Mouse (Mus musculus) midbrain, embryonic 14.5 days (tissue): ENCODE results near the gene Galk1. TPM values are rescaled to one million over a fixed set of nuclear protein-coding genes. Genes with fewer than 3 reads are reported as not detected.

Experiments
- ATAC-seq: fragments of 200-750 bp; cut with Nextera tagmentation; 2 replicates; pipeline ENCODE4 v1.8.0; 2017; ENCODE audit warnings: moderate number of reproducible peaks, moderate library complexity; ENCODE audit not compliant: low FRiP score, low TSS enrichment
- DNase-seq: peaks from one replicate; pipeline ENCODE4 v3.0.0-alpha.2; 2015
- H3K27ac ChIP-seq: fragments of 300-500 bp; sonication (generic); replicated peaks from 2 replicates; pipeline ENCODE4 v1.5.1; 2014; ENCODE audit warnings: mild to moderate bottlenecking, low read depth, low read length, moderate library complexity
- H3K27me3 ChIP-seq: fragments of 300-500 bp; sonication (generic); 2 replicates; pipeline ENCODE4 v1.6.1; 2014; ENCODE audit warnings: low read length, control low read depth, mixed read lengths; ENCODE audit not compliant: control insufficient read depth, insufficient read depth
- H3K36me3 ChIP-seq: fragments of 300-500 bp; sonication (generic); 2 replicates; pipeline ENCODE4 v1.6.1; 2014; ENCODE audit warnings: low read length, control low read depth; ENCODE audit not compliant: control insufficient read depth, insufficient read depth
- H3K4me1 ChIP-seq: fragments of 300-500 bp; sonication (generic); 2 replicates; pipeline ENCODE4 v1.6.1; 2014; ENCODE audit warnings: mild to moderate bottlenecking, antibody characterized with exemption, low read length, control low read depth; ENCODE audit not compliant: control insufficient read depth, insufficient read depth
- H3K4me2 ChIP-seq: fragments of 300-500 bp; sonication (generic); 2 replicates; pipeline ENCODE4 v1.6.1; 2014; ENCODE audit warnings: mild to moderate bottlenecking, low read length, moderate library complexity
- H3K4me3 ChIP-seq: fragments of 300-500 bp; sonication (generic); replicated peaks from 2 replicates; pipeline ENCODE4 v1.5.1; 2014; ENCODE audit warnings: low read depth, low read length
- H3K9ac ChIP-seq: fragments of 300-500 bp; sonication (generic); replicated peaks from 2 replicates; pipeline ENCODE4 v1.6.1; 2014; ENCODE audit warnings: mild to moderate bottlenecking, low read length, moderate library complexity
- H3K9me3 ChIP-seq: fragments of 300-500 bp; sonication (generic); 2 replicates; pipeline ENCODE4 v1.6.1; 2016; ENCODE audit warnings: low read length, control low read depth, mixed read lengths; ENCODE audit not compliant: control insufficient read depth
- WGBS: fragments of 180-500 bp; shearing (Covaris S2); extraction: QIAGEN DNeasy Blood & Tissue Kit; methylation state at CpG from one replicate; pipeline ENCODE4 v1.1.7; 2014; 5-methylcytosine and 5-hydroxymethylcytosine counted together
- polyA plus RNA-seq: library from polyadenylated mRNA; unstranded; fragments of >200 nt; fragmentation: Nextera tagmentation; extraction: Ambion mirVana; gene quantifications from 2 replicates; pipeline ENCODE4 v1.2.1, GENCODE M21; 2014

Gene Galk1
- polyA plus RNA-seq, result 32.5 and 39.3 TPM in 2 replicates

DNA sequence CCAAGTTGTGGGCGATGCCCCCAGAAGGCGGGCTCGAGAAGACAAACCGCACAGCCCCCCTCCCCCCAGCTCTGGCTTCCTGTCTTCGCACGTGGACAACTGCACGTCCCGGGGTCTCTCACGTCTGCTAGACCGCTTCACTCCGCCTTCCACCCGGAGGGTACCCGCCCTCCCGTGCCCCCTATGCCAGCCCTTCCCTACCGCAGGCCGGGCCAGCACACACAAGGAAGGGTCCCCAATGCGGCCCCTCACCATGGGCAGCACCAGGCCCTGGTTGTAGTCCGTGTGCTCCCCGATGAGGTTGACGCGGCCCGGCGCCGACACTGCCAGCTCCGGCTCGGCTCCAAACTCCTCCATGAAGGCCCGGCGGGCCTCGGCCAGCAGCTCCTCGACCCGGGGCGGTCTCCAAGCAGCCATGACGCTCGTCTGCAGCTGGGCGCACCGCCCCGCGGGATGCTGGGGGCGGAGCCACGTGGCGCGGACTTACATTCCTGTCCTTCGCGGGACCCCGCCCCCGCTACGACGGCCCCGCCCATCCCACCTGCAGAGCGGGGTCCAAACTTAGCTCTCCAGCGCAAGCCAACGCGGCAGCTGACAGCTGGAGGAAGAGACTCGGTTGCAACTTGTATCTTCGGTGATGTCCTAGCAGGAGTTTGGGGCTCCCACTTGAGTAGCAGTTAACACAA, at the start of gene Galk1:
TSS of gene Galk1 (minus strand) at position 458 of the 686 bp plus-strand sequence.
- H3K4me3 ChIP-seq, result peak within 1 kb of the TSS; percentile 50
- H3K9me3 ChIP-seq, result no peaks in the 10 kb centered on the region
- DNase-seq (peak; percentile 87), ATAC-seq (peak; percentile 74)
- peak within 1 kb of the TSS; percentile 73 for H3K27ac ChIP-seq
- no peaks in the 10 kb centered on the region for H3K27me3 ChIP-seq
- peaks cover 14% of the 10 kb centered on the region for H3K4me1 ChIP-seq
- under 1% methylated on average over 55 of the region's 55 CpGs for WGBS
- H3K9ac ChIP-seq, result peak within 1 kb of the TSS; percentile 60
- no peaks in the 10 kb centered on the region for H3K36me3 ChIP-seq
- peak within 1 kb of the TSS; percentile 81 for H3K4me2 ChIP-seq

DNA sequence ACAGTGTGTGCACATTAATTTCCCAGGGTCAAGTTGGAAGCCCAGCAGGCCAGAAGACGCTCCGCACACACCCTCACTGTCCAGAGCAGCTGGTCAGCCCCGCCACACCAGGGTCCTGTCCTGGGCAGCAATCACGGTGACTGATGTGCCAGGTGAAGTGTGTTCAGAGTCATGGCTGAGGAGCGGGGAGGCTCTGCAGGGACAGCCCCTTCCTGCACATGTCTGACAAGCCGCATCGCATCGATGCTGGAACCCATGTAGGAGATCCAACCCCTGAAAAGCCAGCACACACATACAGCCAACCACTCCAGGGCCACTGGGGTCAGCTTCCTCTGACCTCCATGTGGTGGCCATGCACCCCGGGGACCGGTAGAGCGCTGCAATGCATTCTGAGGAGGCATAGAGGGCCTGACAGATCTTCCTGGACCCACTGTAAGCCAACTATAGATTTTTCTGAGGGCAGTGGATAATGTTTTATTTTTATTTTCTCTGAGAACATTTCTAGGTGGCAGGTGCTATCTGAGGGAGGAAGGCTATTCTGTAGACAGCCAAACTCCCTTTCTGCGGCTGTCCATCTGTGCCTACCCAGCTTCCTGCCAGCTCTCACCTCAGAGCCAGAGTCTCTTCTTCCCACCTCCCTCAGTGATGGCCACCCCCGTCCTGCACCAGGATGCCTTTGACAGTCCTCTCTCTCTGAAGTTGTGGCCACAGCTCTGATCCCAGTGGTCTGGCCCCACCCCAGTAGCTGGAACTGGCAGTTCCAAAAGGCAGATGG, 49.3 kb upstream of the Galk1 start:
- no peak for ATAC-seq
- no peaks in the 10 kb centered on the region for H3K4me1 ChIP-seq
- no peak overlapping the region for H3K4me2 ChIP-seq

DNA sequence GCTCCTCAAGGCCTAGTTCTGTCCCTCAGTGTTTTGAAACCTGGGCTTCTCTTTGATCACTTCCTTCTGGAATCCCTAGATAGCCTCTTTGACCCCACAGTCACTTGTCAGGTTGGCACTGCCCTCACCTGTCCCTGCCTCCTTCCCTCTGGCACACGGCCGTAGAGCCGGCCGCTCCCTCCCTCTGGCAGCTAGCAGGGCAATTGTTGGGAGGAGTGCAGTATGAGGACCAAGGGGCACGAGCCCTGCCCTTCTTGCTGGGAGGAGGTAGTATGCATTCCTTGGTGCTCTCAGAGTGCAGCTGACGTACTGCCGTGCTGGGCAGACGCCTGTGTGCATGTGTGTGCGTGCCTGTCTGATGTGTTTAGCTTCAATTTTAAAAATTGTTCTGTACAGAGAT, 48.1 kb upstream of the Galk1 start:
- WGBS, result 91% methylated on average over 9 of the region's 9 CpGs
- no peak overlapping the region for H3K27ac ChIP-seq
- peaks cover 61% of the 10 kb centered on the region for H3K36me3 ChIP-seq
- no peak overlapping the region for H3K4me3 ChIP-seq
- DNase-seq, result no peak
- no peaks in the 10 kb centered on the region for H3K9me3 ChIP-seq
- no peak overlapping the region for H3K9ac ChIP-seq
- no peaks in the 10 kb centered on the region for H3K27me3 ChIP-seq
- H3K4me1 ChIP-seq, result no peaks in the 10 kb centered on the region
- no peak for ATAC-seq
- H3K4me2 ChIP-seq, result no peak overlapping the region

More for the DNA sequence above, 49.3 kb upstream of the Galk1 start:
- H3K4me3 ChIP-seq, result no peak overlapping the region
- H3K27me3 ChIP-seq, result no peaks in the 10 kb centered on the region
- H3K9me3 ChIP-seq, result no peaks in the 10 kb centered on the region
- H3K36me3 ChIP-seq, result peaks cover 50% of the 10 kb centered on the region
- WGBS, result 92% methylated on average over 13 of the region's 13 CpGs
- no peak for DNase-seq
- H3K27ac ChIP-seq, result no peak overlapping the region
- no peak overlapping the region for H3K9ac ChIP-seq

DNA sequence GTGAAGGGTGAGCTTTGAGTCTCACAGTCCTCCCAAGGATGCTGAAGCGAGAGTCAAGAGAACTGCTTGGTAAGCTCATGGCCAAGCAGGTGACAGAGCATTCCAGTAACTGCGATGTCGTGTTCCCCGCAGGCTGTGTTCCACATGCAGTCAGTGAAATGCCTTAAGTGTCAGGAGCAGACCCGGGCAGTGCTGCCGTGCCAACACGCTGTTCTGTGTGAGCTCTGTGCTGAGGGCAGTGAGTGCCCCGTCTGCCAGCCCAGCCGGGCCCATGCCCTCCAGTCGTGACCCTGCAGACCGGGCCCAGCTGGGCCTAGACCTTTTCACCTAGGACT, 47.1 kb upstream of the Galk1 start:
- Histone ChIP-seq H3K27ac (no peak overlapping the region), H3K9ac (no peak overlapping the region), H3K4me1 (no peaks in the 10 kb centered on the region), H3K36me3 (peaks cover 70% of the 10 kb centered on the region), H3K27me3 (no peaks in the 10 kb centered on the region), H3K4me3 (no peak overlapping the region), H3K4me2 (no peak overlapping the region), H3K9me3 (no peaks in the 10 kb centered on the region)
- ATAC-seq (no peak), DNase-seq (no peak)
- WGBS, result 96% methylated on average over 11 of the region's 11 CpGs

DNA sequence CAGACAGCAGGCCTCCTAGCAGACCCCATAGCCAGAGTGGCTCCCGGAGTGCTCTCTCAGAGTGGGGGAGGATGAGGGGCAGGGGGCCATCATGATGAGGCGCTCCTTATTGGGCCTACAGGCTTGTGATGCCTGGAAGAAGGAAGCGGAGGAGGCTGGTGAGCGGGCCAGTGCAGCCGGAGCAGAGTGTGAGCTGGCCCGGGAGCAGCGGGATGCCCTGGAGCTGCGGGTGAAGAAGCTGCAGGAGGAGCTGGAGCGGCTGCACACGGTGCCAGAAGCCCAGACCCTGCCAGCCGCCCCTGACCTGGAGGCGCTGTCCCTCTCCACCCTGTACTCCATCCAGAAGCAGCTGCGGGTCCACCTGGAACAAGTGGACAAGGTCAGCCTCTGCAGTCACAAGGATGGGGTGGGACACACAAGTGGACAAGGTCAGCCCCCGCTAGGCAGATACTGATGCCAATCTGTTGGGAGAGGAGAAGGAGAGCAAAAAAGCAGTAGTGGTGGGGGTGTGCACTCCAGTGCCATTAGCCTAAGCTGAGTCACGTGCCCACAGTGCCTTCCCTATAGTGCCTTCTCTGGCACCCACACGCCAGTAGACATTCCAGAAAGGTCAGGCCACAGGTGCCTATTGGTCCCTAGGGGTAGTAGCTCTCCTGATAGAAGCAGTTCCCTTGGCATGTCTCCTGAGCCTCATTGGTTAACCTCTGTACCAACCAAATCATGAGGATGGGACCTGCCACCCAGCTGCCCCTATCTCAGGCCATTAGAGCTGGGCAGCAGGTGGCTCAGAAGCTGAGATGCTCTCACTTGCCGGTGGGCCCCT, 46.6 kb upstream of the Galk1 start:
- 93% methylated on average over 17 of the region's 17 CpGs for WGBS
- no peak overlapping the region for H3K27ac ChIP-seq
- H3K4me2 ChIP-seq, result no peak overlapping the region

DNA sequence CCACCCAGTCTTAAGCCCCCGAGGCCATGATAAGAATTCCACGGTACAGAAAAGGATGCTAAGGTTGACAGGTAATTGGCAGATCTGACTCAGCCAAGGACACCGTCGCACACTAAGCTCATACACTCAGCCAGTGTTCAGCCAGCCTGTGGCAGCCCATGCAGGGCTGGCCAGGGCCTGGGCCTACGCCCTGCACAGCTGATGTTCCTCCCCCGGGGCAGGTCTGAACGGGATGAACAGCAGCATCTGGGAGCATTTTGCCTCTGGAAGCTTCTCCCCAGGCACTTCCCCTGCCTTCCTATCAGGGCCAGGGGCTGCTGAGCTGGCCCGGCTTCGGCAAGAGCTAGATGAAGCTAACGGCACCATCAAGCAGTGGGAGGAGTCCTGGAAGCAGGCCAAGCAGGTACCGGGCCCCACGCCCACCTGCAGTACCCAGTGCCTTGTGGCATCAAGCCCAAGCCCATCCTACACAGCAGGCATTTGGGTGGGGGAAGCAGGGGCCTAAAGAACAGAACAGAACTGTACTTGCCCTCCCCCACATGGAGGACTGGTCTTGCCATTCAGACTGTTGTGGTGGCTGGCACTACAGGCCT, 45.6 kb upstream of the Galk1 start:
- no peak overlapping the region for H3K4me2 ChIP-seq
- 82% methylated on average over 12 of the region's 12 CpGs for WGBS
- no peak overlapping the region for H3K4me3 ChIP-seq
- ATAC-seq, result no peak
- no peaks in the 10 kb centered on the region for H3K9me3 ChIP-seq
- H3K27me3 ChIP-seq, result no peaks in the 10 kb centered on the region
- no peak for DNase-seq
- peaks cover 85% of the 10 kb centered on the region for H3K36me3 ChIP-seq
- H3K4me1 ChIP-seq, result no peaks in the 10 kb centered on the region
- H3K27ac ChIP-seq, result no peak overlapping the region
- H3K9ac ChIP-seq, result no peak overlapping the region

More for the DNA sequence above, 46.6 kb upstream of the Galk1 start:
- Histone ChIP-seq H3K9ac (no peak overlapping the region), H3K36me3 (peaks cover 76% of the 10 kb centered on the region), H3K9me3 (no peaks in the 10 kb centered on the region), H3K4me1 (no peaks in the 10 kb centered on the region), H3K27me3 (no peaks in the 10 kb centered on the region), H3K4me3 (no peak overlapping the region)
- no peak for DNase-seq
- no peak for ATAC-seq

DNA sequence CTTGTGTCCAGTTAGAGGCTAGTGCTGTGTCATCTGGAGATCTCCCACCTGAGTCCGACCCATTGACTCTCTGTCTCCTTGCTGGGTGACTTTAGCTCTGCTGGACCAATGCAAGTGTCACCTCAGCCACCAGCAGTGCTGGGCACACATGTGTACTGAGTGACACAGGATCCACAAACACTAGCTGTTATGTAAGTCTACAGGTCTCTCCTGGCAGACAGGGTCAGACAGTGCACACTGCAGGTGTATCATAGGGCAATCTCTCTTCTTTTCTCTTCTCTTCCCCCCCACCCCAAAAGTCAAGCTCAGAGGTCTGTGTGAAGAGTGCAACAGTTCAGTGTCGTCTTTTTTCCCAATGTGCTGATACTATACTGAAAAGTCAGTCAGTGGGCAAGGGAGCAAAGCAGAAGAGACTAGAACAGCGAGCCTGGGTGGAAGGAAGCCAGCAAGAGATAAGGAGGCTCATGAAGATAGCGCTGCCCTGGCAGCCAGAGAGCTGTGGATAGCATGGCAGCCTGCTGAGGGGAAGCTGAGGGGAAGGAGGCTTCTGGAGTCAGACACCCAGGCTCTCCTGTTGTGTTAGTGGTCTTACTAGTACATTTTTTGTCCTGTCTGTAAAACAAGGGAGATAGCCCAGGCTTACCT, 44.8 kb upstream of the Galk1 start:
- no peak overlapping the region for H3K9ac ChIP-seq
- no peaks in the 10 kb centered on the region for H3K4me1 ChIP-seq
- no peak overlapping the region for H3K27ac ChIP-seq
- WGBS, result 96% methylated on average over 4 of the region's 4 CpGs
- H3K9me3 ChIP-seq, result no peaks in the 10 kb centered on the region
- ATAC-seq, result no peak
- H3K27me3 ChIP-seq, result no peaks in the 10 kb centered on the region
- H3K4me3 ChIP-seq, result no peak overlapping the region
- DNase-seq, result no peak
- H3K4me2 ChIP-seq, result no peak overlapping the region
- peaks cover 93% of the 10 kb centered on the region for H3K36me3 ChIP-seq

DNA sequence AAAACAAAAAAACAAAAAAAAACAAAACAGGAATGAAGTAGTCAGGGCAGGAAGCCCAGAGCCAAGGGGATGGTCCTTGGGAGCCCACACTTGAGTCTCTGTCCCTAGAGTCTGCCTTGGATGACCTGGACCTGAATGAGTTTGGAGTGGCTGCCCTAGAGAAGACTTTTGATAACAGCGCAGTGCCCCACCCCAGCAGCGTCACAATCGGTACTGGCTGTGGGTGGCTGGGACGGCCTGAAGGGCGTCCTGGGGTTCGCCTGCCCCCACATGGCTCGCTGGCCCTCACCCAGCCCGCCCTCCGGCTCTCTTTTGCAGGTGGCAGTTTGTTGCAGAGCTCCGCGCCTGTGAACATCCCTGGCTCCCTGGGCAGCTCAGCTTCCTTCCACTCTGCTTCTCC, 43.4 kb upstream of the Galk1 start:
- H3K9me3 ChIP-seq, result no peaks in the 10 kb centered on the region
- H3K4me1 ChIP-seq, result no peaks in the 10 kb centered on the region
- H3K27ac ChIP-seq, result no peak overlapping the region
- 94% methylated on average over 11 of the region's 11 CpGs for WGBS
- H3K4me2 ChIP-seq, result no peak overlapping the region
- H3K27me3 ChIP-seq, result no peaks in the 10 kb centered on the region
- ATAC-seq, result no peak
- no peak for DNase-seq
- no peak overlapping the region for H3K4me3 ChIP-seq
- no peak overlapping the region for H3K9ac ChIP-seq
- H3K36me3 ChIP-seq, result peaks cover 96% of the 10 kb centered on the region
